Mouse (Mus musculus): Measurements from ENCODE around the gene Dcaf4.

Dcaf4 gene

DNA sequence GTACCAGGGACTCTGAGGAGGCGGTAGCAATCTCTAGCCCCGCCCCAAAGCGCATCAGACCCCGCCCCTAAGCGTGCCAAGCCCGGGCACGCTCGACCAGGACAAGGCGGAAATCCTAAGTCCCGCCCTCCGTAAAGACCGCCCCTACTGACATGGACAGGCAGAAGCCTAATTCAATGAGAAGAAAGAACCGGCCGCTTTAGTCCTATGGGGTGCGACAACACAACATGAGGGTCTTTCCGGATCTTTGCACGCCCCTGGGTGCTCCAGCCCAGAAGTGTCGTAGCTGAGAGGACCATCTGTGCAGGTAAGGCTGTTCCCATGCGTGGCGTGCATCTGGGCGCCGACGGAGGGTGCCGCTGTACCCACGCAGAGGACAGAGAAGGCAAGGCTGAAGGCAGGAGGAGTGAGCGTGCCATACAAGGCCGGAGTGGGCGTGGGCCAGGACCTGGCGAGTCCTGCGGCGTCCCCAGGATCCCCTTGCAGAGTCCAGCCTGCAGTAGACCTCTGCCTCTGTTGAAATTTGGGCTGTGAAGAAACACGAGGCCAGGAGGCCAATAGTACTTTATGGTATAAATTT, at the start of gene Dcaf4:
TSS of gene Dcaf4 (plus strand) at position 156 of the 580 bp plus-strand sequence.
- DNase-seq, result peak; percentile 100

DNA sequence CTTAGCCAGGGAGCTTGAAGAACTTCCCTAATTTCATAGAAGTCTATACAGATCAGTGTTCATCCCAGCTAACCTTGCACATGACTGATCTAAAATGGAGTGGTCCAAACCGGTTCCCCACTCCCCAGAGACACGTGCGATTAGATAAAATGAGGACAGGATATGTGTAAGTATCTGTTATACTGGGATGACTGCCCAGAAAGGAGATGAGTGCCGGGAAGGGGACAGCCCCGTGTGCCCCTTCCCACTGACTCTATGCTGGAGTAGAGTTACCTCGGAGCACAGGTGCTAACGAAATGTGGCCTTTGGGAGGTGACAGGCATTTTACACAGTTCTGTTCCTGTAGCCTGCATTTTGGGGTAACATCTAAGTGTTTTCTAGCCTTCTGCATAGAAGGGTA, 48.5 kb upstream of the Dcaf4 start:
- DNase-seq, result no peak

DNA sequence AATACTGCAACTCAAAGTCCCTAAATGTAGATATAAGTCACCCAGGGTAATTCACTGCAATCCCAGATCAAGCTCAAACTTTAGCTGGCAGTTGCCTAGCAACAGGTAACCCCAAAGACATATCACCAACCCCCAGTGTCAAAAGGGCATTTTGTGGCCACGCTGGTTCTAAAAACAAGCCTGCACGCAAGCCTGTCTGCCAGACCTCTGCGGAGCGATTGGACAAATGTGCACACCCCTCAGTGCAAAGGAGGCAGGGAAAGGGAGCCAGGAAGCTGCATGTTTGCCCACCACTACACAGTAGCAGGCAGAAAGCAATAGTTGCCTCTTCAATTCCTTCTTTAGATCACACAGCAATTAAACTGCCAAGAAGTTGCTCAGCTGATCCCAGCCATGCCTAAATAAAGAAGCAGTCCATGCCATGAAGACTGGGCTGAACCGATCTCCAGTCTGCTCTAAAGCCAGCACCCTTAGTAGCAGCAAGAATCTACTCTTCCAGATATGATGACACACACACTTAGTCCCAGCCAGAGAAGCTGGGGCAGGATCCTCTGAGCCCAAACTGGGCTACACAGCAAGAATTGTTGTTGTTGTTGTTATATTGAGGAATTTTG, 46.2 kb upstream of the Dcaf4 start:
- DNase-seq, result no peak

DNA sequence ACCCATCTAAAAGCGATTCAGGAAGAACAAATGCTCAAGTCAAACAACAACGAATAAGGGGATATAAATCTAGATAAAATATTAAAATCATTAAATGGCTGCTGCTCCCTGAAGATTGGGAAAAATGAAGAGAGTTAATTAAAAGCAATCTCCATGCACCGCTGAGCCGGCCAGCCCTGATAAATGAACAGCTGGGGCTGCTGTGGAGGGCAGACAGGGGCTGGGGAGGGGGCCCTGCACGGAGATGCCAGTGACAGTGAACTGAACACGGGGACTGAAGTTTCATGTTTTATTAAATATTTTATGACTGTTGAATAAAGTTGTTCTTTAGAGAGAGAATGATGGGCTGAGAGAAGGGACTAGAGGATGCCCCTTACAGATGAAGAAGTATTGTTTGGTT, 44.8 kb upstream of the Dcaf4 start:
- no peak for DNase-seq

DNA sequence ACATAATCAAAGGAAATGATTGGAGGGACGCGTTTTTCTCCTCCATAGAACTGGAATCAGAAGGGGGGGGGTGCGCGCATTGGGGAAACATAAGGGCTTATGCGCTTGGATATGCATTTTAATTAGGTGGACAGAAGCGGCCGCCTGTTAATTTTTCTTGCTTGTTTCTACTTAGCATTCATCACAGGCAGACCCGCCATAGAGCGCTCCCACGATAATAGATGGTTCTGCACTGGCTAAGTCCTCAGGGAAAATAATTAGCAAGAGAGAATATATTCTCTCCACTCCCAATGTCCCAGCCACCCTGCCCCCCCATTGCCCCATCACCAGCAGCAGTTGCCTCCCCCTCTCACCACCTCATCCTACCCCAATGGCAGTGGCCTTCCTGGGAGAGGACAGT, 44.0 kb upstream of the Dcaf4 start:
- no peak for DNase-seq

DNA sequence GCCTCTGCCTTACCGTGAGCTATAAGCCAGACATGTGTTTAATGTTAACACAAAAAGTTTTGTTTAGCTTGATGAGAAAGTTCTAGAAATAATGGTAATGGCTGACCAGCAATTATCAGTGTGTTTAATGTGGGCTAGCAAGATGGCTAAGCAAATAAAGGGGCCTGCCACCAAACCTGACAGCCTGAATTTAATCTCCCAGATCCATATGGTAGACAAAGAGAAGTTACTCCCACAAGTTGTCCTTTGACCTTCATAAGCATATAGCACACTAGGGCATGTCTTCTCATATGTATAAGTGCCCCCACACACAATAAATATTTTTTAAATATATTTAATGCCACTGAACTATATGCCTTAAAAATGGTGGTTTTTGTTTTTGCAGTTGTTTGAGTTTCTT, 41.1 kb upstream of the Dcaf4 start:
- no peak for DNase-seq

DNA sequence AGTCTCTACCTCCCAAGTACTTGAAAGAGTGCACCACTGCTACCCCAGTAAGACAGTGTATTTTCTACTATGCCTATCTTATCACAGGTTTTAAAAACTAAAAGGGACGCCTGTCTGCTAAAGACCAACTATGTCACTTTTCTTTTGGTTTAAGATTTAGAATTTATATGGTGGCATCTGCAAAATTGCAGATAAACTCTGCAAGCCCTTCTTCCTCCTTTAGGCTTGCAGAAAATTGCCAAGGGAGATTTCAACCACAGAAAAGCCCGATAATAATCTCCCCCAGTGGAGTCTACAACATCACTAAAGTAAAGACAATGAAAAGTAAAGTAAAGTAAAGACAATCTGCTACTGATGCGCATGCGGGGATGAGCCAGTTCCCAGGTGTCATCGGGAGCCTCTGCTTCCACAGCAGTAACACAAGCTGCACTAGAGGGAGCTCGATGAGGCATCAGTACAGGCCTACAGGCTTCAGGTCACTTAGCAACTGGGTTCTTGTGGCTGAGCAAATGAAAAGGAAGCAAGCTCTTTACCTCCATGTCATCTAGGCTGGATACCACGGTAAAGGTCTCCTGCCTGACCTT, 40.4 kb upstream of the Dcaf4 start:
- no peak for DNase-seq

DNA sequence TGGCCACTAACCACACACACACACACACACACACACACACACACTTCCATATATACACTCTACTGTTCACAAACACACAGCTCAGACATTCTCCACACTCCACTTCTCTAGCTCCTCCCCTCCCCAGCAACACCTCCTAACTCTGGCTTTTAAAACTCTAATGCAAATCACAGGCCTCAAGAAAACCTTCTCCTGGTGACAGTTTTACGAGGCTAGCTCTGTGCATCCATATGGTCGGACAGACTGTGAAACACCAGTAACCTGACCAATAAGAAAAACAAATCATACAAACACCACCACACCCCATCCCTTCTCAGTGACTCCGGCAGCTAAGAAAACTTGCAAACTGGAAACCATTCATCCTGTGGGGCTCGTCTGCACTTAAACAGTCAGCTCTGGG, 38.8 kb upstream of the Dcaf4 start:
- no peak for DNase-seq

DNA sequence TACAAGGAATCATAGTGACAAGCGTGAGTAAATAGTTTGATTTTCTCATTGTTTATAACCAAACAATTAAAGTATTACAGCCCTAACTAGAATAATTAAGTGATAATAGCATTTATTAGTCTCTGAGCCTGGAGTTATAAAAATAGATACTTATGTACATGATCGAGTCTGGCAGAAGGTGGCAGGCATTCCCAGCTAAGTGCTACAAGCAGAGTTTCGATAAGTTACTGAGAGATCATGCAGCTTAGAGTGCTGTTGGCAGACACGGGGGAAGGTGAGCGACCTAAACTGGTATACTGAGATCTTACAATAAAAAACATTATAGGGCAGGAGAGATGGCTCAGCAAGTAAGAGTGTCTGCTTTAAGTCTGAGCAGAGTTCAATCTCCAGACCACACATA, 36.6 kb upstream of the Dcaf4 start:
- no peak for DNase-seq

DNA sequence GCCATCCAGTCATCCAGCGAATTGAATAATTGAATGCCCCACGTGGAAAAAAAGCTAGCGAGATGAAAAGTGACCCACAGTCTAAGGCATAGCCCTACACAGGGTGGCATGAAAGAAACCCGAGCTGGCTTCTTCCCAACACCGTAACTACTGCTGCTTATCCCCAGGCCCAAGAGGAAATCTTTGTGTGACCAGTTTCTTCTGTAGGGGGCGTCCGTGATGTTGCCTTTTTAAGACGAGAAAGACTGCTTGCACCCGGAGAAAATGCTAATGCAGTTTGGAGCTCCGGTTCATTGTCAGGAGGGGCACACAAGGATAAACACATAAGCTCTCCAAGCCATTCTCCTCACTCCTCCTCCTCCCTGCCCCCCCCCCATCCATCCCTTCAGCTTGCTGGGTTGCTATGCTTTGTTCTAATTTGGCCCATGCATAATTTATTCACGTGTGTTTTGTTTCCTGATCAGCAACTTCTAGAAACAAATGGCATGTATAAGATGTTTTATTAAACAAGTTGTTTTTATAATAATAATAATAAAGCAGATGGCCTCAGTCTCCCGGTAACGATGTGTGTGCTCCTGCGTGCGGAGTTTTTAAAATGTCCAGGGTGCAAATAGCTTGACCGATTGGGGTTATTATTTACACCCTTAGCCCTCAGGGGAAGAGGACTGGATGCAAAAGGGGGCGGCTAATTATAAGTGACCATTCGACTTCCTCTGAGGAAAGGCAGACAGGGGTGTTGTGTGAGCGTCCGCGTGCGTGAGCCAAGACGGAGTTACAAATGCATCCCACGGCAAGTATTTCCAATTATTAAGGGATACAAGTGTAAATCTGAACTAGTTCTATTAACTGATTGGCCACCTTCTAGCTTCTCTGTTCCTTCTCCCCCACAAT, 35.2 kb upstream of the Dcaf4 start:
- no peak for DNase-seq

DNA sequence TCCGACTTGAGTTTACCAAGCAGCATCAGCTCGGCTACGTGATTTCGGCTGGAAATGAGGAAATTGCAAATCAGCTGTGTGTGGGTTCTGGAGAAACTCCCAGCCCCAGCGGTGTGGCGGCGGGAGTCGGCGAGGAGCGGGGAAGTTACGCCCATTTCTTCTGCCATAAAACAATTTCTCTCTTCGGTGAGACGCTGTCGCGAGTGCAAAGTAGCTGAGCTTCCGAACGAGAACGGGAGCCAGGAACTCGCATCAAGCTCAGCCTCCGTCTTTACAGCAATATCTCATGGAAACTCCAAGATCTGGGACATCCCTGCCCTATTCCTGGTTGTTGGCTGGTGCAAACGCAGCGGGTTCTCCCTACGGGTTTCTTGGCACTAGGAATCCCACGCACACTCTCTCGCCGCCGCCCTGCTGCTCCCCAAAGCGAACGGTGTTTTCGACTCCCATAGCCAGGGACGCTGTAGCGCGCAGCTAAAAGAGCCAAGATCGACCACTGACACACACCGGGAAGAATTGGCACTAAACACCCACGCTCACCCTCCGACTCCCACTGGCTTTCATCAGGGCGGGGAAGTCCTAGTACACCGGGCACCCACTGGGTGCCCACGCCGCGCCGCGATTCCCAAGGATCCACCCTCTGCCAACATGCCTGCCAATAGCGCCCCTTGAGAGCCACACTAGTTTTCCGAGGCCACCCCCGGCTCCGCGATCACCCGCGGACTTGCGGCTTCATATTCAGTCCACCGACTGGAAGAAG, 34.2 kb upstream of the Dcaf4 start:
- DNase-seq, result peak; percentile 16

DNA sequence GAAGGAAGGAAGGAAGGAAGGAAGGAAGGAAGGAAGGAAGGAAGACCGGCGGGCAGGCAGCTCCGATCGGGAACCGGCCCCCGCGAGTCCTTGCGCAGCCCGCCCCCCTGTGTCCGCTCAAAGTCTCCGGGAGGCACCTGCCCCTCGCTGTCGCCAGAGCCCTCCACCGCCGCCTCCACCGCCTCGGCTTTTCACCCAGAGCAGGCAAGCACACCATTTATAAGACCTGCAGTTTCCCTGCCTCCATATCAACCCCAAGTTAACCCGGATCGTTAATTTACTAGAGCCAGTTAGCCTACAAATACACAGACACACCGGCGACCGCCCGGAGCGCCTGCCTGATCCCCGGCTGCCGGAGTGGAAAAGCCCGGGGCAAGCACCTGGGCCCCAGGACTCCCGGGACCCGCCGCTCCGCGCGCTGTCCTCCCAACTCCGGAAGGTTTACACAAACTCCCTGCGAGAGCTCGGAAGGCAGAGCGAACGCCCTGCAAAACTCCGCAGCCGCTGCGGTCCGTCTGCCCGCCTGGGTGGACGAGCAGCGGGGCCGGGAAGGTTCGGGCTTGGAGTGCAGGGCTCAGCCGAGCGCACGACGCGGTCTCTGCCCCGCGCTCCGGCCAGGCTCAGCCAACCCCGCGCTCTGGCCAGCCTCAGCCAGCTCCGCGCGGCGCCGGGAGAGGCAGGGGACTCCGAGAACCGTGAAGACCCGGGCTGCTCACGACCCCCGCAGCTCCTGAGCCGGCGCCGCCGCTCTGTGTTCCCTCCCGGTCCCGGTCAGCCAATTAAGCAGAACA, 33.4 kb upstream of the Dcaf4 start:
- peak; percentile 46 for DNase-seq

DNA sequence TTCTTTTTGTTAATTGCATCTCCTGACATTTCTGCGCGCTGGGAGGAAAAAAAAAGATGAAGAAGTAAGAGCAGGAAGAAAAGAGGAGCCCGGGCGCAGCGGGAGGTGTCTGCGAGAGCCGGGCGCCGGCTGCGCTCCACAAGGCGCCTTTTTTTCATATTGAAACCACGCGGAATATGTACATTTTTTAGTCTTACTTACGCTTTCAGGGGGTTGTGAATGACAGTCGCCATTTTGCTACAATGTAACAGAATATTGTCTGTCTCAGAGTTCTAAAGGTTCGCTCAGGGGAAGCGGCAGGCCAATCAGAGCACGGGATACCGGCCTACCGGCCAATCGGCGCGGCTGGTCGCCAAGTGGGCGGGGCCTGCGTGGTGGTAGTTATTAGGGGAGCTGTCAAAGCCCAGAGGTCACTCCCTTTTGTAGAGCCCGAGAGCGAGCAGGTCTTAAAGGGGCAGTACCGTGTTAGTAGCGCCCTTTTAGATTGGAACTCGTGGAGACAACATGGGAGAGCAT, 32.7 kb upstream of the Dcaf4 start, which contains the start of gene Dpf3:
TSS of gene Dpf3 (minus strand) at position 241 of the 516 bp plus-strand sequence.
- DNase-seq, result peak; percentile 99

DNA sequence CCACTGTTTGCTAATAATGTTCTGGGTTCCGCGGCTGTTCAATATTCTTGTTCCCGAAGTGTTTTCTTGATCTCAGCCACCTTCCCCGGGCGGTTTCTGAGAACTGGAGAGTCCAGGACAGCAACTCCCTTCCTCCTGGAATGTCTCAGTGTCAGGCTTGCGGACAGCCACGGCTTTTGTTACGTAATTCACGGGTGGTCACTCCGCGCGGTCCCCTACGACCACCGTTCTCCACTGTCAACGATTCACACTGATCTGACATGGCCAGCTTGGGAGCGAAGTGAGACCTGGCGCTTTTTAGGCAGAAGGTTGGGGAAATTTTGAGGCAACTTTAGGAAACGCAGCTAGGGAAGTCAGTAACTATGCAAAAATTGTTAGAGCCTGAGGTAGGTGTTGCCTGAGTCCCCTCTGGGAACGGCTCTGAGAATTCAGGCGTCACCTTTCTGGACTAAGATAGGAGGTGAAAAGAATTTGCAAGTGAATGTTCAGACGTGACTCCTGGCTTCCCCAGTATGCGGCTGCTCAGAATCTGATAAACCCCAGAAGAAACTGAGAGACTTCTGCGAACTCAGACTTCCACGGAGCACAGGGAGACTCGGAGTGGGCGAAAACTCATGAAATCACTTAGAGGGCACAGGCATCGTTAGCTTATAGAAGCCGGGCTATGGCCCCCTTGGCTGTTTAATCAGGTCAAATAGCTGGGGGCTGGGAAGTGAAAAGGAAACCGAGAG, 31.9 kb upstream of the Dcaf4 start:
- DNase-seq, result peak; percentile 12

DNA sequence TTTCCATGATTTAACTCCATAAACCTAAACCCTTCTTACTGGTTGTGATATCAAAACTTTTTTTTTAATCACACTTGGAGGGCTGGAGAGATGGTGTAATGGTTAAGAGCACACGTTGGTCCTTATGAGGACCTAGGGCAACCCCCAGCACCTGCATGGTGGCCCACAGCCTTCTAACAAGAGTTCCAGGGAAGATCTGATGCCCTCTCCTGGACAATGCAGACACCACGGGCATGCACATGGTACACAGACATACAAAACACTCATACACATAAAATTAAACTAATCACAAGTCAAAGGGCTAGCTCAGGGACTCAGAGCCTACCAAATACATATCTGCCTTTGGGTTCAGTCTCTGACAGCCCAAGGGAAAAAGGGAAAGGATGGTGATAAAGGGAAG, 30.5 kb upstream of the Dcaf4 start:
- DNase-seq, result no peak

DNA sequence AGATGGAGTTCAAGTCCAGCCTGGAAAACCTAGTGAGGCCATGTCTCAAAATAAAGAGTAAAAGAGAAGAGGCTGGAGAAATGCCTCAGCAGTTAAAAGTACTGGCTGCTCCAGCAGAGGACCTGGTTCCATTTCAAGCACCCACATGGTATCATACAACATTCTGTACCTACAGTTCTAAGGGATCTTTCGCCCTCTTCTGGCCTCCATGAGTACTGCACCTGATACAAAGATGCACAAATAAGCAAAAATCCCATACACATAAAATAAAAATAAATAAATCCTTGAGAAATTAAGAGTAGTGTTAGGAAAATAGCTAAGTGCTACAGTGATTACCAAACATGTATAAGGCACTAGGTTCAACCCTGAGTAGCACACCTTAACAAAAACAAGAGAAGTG, 28.7 kb upstream of the Dcaf4 start:
- peak; percentile 19 for DNase-seq

DNA sequence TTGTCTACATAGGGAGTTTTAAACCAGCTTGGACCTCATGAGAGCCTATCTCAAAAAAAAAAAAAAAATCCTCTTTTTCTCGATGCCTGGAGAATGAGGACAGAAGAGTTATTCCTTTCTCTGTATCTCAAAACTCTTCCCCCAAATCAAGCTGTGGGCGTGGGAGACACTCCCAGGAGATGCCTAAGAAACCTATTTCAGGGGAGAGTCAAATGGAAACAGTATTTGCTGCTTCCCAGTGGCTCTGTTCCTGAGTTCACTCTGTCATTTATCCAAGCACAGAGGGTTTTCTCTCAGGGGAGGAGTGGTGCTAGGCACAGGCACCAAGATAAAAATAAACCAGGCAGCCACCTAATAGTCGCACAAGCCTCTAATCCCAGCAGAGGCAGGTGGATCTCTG, 27.5 kb upstream of the Dcaf4 start:
- DNase-seq, result no peak

DNA sequence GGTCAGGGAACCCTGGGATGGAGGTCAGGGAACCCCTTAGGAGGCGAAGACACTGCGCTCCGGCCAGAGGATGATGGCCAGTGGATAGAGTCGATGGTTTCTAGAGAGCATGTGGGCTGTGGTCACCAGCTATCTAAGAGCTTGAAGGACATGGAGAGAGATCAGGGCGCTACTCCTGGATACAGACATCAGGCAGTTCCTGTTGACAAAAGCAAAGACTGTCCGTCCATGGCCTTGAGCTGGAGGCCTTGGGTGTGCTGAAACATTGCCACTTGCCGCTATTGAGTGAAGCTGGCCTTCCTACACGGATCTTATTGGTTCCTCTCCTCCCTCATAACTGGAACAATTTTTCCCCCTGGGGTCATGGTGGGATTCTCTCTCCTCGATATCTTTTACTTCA, 26.1 kb upstream of the Dcaf4 start:
- DNase-seq, result no peak

DNA sequence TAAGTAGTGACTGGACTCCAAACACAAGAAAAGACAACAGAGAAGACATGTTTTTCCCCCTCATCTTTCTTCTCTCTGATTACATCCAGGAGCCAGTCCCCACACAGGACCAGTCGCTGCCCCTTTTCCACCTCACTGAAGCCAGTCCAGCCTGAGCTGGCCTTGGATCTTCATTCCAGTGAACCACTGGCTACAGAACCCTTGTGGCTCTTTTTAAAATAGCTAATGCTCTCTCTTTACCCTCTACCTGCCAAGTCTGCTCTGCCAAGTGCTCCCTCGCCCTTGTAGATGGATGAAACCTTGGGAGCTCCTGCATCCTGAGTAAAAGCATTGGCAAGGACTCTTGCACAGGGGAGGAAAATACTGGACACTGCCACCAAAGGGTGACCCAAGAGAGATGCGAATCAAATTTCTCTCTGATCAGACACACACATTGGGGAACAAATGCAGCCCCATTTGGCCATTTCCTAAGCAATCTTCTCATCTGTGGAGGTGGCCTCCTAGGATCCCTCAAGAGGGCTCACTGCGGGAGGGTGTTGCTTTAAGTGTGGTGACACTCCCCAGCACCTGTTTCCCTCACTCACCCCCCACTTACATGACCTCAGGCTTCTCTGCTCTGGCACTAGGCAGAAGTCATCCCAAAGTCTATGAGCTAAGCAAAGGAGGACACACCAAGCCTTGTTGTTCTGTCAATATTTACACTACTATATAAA, 24.9 kb upstream of the Dcaf4 start:
- DNase-seq, result no peak

DNA sequence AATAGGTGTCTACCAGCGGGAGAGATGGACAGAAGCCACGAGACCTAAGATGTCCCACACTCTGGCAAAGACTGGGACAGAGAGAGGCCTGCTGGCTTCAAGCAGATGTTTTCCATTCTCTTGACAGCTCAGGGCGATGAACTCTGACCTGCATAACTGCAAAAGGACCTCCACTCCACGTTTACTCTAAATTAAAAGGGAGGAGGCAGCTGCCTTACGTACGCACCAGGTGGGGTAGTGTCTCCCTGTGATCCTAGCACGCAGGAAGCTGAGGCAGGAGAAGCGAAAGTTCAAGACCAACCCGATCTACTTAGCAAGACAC, 24.3 kb upstream of the Dcaf4 start:
- DNase-seq, result no peak

DNA sequence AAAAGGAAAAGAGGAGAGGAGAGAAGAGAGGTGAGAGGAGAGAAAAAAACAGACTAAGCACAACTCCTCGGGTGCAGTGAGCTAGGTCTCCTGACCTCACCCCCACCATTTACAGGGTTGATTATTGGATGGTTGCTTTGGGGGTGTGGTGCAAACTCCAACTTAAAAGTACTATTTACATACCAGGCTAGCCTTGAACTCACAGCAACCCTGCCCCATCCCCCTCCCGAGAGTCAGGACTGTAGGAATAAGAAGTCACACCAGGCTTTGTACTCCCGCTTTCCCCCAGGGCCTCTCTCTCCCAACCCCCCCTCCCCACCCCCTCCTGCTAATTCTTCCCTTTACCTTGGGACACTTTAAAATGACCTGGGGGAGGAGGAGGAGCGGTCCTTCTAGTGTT, 23.9 kb upstream of the Dcaf4 start:
- no peak for DNase-seq
